Mouse (Mus musculus) bone marrow macrophage, adult 2 months (primary cell): ENCODE results near the gene Asgr1.

ENCODE experiments used
- CTCF ChIP-seq: IDR thresholded peaks from 2 replicates; pipeline ENCODE4 v1.5.1; 2012; ENCODE audit warnings: low read depth, mild to moderate bottlenecking, low read length, moderate library complexity
- POLR2A ChIP-seq: IDR thresholded peaks from 2 replicates; pipeline ENCODE4 v1.6.1; 2012; ENCODE audit warnings: mild to moderate bottlenecking, low read depth, low read length, borderline replicate concordance

DNA sequence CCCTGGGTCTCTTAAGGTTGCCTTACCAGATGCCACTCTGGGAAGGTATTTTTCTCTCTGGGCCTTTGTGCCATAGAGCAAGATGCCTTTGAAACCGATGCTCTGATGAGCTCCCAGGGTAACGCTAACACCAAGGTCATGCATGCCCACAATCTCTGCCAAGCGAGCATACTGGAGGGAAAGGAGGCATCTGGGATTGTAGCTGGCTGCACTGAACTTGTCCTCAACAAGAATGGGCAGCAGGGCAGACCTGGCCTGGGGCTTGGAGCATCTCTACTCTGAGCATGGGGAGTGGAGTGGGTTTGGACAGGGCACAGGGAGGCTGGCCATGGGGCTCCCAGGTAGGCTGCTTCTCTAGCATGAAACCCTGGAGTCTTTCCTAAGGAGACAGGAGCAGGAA is 40.5 kb upstream of the Asgr1 start:
- TF ChIP-seq POLR2A, result no peak
- no peak for TF ChIP-seq CTCF
